Mouse (Mus musculus) midbrain, embryonic 13.5 days (tissue): ENCODE results near the gene Snph. TPM values are rescaled to one million over a fixed set of nuclear protein-coding genes. Genes with fewer than 3 reads are reported as not detected.
A peak's percentile ranks its signal among the peaks of the same experiment; 100 is the strongest.
"Not testable (repeated sequence)": the region's sequence is repeated elsewhere in the genome, so short reads cannot be mapped to it uniquely, and the experiment has no call there.

Experiments
- ATAC-seq: fragments of 200-750 bp; cut with Nextera tagmentation; 2 replicates; pipeline ENCODE4 v1.8.0; 2017; ENCODE audit warnings: mild to moderate bottlenecking, moderate TSS enrichment, moderate library complexity
- H3K27ac ChIP-seq: fragments of 300-500 bp; sonication (generic); 2 replicates; pipeline ENCODE4 v1.5.1; 2015; ENCODE audit warnings: inconsistent platforms, mild to moderate bottlenecking, moderate library complexity
- H3K27me3 ChIP-seq: fragments of 300-500 bp; sonication (generic); 2 replicates; pipeline ENCODE4 v1.6.1; 2015; ENCODE audit warnings: mild to moderate bottlenecking, inconsistent platforms
- H3K36me3 ChIP-seq: fragments of 300-500 bp; sonication (generic); 2 replicates; pipeline ENCODE4 v1.6.1; 2015; ENCODE audit warnings: mild to moderate bottlenecking, inconsistent platforms
- H3K4me1 ChIP-seq: fragments of 300-500 bp; sonication (generic); replicated peaks from 2 replicates; pipeline ENCODE4 v1.6.1; 2015; ENCODE audit warnings: inconsistent platforms
- H3K4me2 ChIP-seq: fragments of 300-500 bp; sonication (generic); replicated peaks from 2 replicates; pipeline ENCODE4 v1.6.1; 2015; ENCODE audit warnings: moderate library complexity, mild to moderate bottlenecking, inconsistent platforms
- H3K4me3 ChIP-seq: fragments of 300-500 bp; sonication (generic); replicated peaks from 2 replicates; pipeline ENCODE4 v1.5.1; 2015; ENCODE audit warnings: mild to moderate bottlenecking, inconsistent platforms
- H3K9ac ChIP-seq: fragments of 300-500 bp; sonication (generic); replicated peaks from 2 replicates; pipeline ENCODE4 v1.6.1; 2015; ENCODE audit warnings: mild to moderate bottlenecking, inconsistent platforms
- H3K9me3 ChIP-seq: fragments of 300-500 bp; sonication (generic); 2 replicates; pipeline ENCODE4 v1.6.1; 2016; ENCODE audit warnings: mild to moderate bottlenecking, inconsistent platforms
- WGBS: fragments of 180-500 bp; shearing (Covaris S2); methylation state at CpG from one replicate; pipeline ENCODE4 v1.1.7; 2015; 5-methylcytosine and 5-hydroxymethylcytosine counted together
- polyA plus RNA-seq: library from polyadenylated mRNA; unstranded; fragments of >200 nt; fragmentation: Nextera tagmentation; extraction: Ambion mirVana; gene quantifications from 2 replicates; pipeline ENCODE4 v1.2.1, GENCODE M21; 2015

Snph gene
- polyA plus RNA-seq, 1 experiment from 2014 or later: 12.6 TPM

DNA sequence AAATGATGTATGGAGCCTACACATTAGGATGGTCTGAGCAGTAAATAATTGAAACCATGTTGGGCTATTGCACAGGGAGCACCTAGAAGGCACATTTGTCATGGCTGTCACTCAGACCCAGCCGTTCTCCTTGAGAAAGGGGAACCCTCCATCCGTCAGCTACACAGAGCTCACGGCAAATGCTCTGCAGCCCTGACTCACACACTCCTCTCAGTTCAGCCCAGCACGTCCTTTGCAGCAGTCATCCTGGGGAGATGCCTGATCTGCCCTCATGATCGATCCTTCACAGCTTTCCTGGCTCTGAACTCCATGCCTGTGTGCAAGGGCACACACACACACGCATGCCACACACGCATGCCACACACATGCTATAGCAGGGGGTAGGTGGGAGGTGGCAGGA, 3.1 kb downstream of the Snph start:
- Histone ChIP-seq H3K9me3 (no peaks in the 10 kb centered on the region), H3K36me3 (no peaks in the 10 kb centered on the region; the same call in 1 of the 2 replicates), H3K9ac (no peak overlapping the region), H3K4me3 (no peak overlapping the region), H3K4me1 (peaks cover 21% of the 10 kb centered on the region), H3K27ac (no peak overlapping the region), H3K27me3 (peaks cover 13% of the 10 kb centered on the region; the same call in 1 of the 2 replicates), H3K4me2 (no peak overlapping the region)
- no peak for ATAC-seq
- 73% methylated on average over 7 of the region's 7 CpGs for WGBS

GRCm38 (mm10) chr2:151628011-151628410, 4.4 kb downstream of the Snph start:
- Histone ChIP-seq H3K4me2 (no peak overlapping the region), H3K9me3 (no peaks in the 10 kb centered on the region), H3K27ac (no peak overlapping the region), H3K4me3 (no peak overlapping the region), H3K27me3 (peaks cover 9% of the 10 kb centered on the region; the same call in 1 of the 2 replicates), H3K4me1 (peaks cover 20% of the 10 kb centered on the region), H3K36me3 (no peaks in the 10 kb centered on the region; the same call in 1 of the 2 replicates), H3K9ac (no peak overlapping the region)
- ATAC-seq: no peak
- 89% methylated on average over 3 of the region's 3 CpGs for whole genome bisulfite sequencing

- Histone ChIP-seq H3K9me3 (no peaks in the 10 kb centered on the region), H3K9ac (no peak overlapping the region), H3K27ac (no peak overlapping the region), H3K36me3 (no peaks in the 10 kb centered on the region; the same call in 1 of the 2 replicates), H3K27me3 (peaks cover 9% of the 10 kb centered on the region; the same call in 1 of the 2 replicates), H3K4me1 (peaks cover 11% of the 10 kb centered on the region), H3K4me2 (no peak overlapping the region), H3K4me3 (no peak overlapping the region)
- ATAC-seq: no peak
- WGBS: 87% methylated on average over 7 of the region's 7 CpGs
These were observed 6.1 kb downstream of the Snph start for GRCm38 (mm10) chr2:151626296-151626695.

DNA sequence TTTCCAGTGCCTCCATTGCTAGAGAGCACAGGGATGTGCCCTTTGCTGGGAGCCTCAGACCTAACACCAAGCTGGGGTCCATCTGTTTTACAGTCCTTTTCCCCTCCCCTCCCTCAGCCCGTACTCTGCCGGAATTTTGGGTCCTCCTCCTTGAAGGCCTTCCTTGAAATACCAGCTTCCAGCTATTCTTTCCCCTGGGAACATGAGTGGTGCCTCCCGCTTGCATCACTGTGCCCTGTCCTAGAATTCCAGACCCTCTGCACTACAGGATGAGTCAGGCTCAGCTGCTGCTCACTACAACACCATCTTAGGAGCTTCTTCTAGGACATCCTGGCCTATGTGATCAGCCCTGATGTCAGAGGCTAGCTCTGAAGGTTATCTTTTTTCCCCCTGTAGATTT, 8.6 kb downstream of the Snph start:
- WGBS: 77% methylated on average over 3 of the region's 3 CpGs
- Histone ChIP-seq H3K4me2 (no peak overlapping the region), H3K4me1 (no peaks in the 10 kb centered on the region; the same call in 1 of the 2 replicates), H3K9me3 (no peaks in the 10 kb centered on the region), H3K36me3 (no peaks in the 10 kb centered on the region; the same call in 1 of the 2 replicates), H3K27ac (no peak overlapping the region), H3K4me3 (no peak overlapping the region), H3K27me3 (no peaks in the 10 kb centered on the region), H3K9ac (no peak overlapping the region)
- no peak for ATAC-seq

- Histone ChIP-seq H3K27ac (no peak overlapping the region), H3K27me3 (no peaks in the 10 kb centered on the region), H3K9me3 (no peaks in the 10 kb centered on the region), H3K36me3 (no peaks in the 10 kb centered on the region), H3K4me3 (no peak overlapping the region), H3K4me1 (peaks cover 7% of the 10 kb centered on the region), H3K4me2 (no peak overlapping the region), H3K9ac (no peak overlapping the region)
- 76% methylated on average over 6 of the region's 6 CpGs for WGBS
- ATAC-seq: no peak
These were observed 15.7 kb downstream of the Snph start for GRCm38 (mm10) chr2:151616551-151617329.

DNA sequence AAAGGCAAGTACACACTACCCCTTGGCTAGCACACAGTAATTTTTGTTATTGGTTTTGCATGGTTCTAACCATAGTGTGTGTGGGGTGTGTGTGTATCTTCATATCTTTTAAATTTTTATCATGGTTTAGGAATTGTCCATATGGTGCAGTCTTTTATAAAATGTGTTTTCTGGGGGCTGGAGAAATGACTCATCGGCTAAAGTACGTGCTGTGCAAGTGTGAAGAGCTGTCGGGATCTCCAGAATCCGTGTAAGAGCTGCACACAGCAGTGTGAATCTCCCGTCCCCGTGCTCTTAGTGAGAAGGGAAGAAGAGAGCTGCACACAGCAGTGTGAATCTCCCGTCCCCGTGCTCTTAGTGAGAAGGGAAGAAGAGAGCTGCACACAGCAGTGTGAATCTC, 16.6 kb downstream of the Snph start:
- 79% methylated on average over 8 of the region's 8 CpGs for WGBS
- not testable (repeated sequence) for ATAC-seq

DNA sequence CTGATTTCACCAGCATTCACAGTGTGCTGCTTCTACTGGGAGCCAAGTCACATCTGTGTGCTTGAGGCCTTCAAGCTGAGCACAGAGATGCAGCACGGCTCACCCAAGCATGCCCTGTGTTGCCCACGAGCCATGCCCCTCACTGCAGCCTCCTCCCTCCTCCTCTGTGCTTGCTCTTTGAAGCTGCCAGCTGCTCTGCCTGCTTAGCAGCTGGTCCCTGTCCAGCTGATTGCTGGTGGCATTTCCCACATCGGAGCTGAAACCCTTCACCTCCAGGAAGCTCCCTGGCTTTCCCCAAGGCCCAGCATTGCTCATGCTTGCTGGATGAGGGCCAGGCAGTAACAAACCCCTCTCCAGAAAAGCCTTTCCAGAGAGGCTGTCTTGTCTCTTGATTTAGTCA, 22.4 kb downstream of the Snph start:
- Histone ChIP-seq H3K27me3 (no peaks in the 10 kb centered on the region), H3K9ac (no peak overlapping the region), H3K36me3 (no peaks in the 10 kb centered on the region), H3K9me3 (no peaks in the 10 kb centered on the region), H3K4me2 (no peak overlapping the region), H3K27ac (no peak overlapping the region), H3K4me1 (peaks cover 19% of the 10 kb centered on the region), H3K4me3 (no peak overlapping the region)
- 34% methylated on average over 3 of the region's 3 CpGs for WGBS
- peak; percentile 49 for ATAC-seq

More for the DNA sequence above, 16.6 kb downstream of the Snph start:
- not testable (repeated sequence) for H3K4me3 ChIP-seq, H3K27me3 ChIP-seq, H3K9me3 ChIP-seq, H3K27ac ChIP-seq, H3K4me1 ChIP-seq, H3K4me2 ChIP-seq, H3K9ac ChIP-seq, H3K36me3 ChIP-seq

DNA sequence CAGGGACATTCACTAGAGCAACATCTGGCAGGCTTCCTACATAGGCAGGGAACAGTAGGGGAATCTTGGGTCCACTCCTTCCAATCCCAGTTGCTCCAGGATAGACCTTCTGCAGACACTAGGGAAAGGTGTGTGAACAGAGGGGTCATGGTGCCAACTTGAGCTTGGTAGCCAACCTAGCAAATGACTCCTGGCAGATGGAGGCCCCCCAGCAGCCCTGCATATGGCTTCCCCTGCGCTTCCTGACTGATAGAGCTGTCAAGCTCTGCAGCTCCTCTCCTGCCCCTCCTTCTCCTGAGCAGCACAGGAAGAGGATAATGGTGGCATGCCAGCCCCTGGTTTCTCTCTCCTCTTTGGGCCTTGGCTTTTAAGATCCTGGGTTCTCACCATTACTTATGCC, 24.0 kb downstream of the Snph start:
- Histone ChIP-seq H3K4me3 (no peak overlapping the region), H3K9ac (no peak overlapping the region), H3K27me3 (no peaks in the 10 kb centered on the region), H3K27ac (no peak overlapping the region), H3K9me3 (no peaks in the 10 kb centered on the region), H3K4me2 (no peak overlapping the region), H3K4me1 (peaks cover 35% of the 10 kb centered on the region), H3K36me3 (no peaks in the 10 kb centered on the region)
- no peak for ATAC-seq
- WGBS: 68% methylated on average over 1 of the region's 1 CpGs

DNA sequence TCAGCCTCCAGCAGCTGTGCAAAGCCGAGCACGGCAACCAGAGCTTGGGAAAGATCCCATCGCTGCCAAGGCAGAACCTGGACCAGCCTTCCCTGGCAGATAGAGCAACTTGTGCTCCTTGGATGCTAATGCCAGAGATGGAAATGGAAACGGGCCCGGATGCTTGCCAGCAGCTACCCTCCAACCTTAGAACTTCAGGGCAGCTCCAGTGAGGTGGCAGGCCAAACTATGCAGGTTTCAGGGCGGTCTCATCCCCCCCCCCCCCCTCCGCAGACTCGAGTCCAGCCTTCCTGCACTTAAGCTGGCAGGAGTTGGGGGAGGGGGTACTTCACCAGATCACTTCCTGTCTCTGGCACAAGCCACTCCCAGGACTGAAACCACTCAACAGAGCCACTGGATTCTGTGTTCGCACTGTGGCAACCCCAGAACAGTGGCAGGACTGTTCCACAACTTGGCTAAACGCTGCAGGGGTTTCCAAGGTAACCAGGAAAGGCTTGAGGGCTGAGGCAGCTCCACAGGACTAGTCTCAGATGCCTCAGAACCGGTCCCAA, 26.9 kb downstream of the Snph start:
- Histone ChIP-seq H3K27ac (peak overlapping the region; percentile 55; the same call in 1 of the 2 replicates), H3K36me3 (no peaks in the 10 kb centered on the region; the same call in 1 of the 2 replicates), H3K27me3 (no peaks in the 10 kb centered on the region), H3K9me3 (no peaks in the 10 kb centered on the region), H3K4me1 (peaks cover 49% of the 10 kb centered on the region), H3K9ac (no peak overlapping the region), H3K4me2 (no peak overlapping the region; the same call in 1 of the 2 replicates), H3K4me3 (no peak overlapping the region)
- ATAC-seq: peak; percentile 46
- WGBS: 51% methylated on average over 11 of the region's 11 CpGs

- H3K4me1 ChIP-seq: peaks cover 41% of the 10 kb centered on the region
- no peaks in the 10 kb centered on the region for H3K9me3 ChIP-seq
- 4% methylated on average over 4 of the region's 4 CpGs for WGBS
- no peak overlapping the region for H3K4me3 ChIP-seq
- H3K9ac ChIP-seq: 0 out of 2 replicates have a peak overlapping the region, but pooled peaks have one; percentile 4
- peak overlapping the region; percentile 25 for H3K27ac ChIP-seq
- H3K36me3 ChIP-seq: peaks cover 7% of the 10 kb centered on the region
- ATAC-seq: peak; percentile 88
- H3K27me3 ChIP-seq: no peaks in the 10 kb centered on the region
- H3K4me2 ChIP-seq: no peak overlapping the region
These were observed 28.8 kb downstream of the Snph start for GRCm38 (mm10) chr2:151603630-151604029.

DNA sequence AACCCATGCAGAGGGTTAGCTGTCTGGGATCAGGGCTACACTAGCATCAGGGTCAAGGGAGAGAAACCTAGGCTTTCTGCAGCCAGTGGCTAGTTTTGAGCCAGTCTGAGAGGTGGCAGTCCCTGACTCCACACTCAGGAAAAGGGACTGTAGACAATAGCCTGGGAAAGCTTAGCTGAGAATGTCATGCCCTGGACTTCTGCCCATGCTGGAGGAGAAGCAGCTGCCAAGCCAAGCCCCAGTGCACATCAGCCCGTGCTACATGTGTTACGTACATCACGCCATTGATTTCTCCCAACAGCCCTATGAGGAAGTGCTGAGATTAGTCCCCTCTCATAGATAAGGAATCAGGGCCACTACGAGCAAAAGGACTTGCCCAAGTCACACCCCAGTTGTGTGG, 30.3 kb downstream of the Snph start:
- ATAC-seq: no peak
- Histone ChIP-seq H3K4me1 (peaks cover 41% of the 10 kb centered on the region), H3K4me3 (no peak overlapping the region), H3K9me3 (no peaks in the 10 kb centered on the region), H3K27me3 (no peaks in the 10 kb centered on the region), H3K27ac (no peak overlapping the region), H3K9ac (no peak overlapping the region), H3K4me2 (no peak overlapping the region), H3K36me3 (peaks cover 7% of the 10 kb centered on the region)
- 86% methylated on average over 4 of the region's 4 CpGs for WGBS

DNA sequence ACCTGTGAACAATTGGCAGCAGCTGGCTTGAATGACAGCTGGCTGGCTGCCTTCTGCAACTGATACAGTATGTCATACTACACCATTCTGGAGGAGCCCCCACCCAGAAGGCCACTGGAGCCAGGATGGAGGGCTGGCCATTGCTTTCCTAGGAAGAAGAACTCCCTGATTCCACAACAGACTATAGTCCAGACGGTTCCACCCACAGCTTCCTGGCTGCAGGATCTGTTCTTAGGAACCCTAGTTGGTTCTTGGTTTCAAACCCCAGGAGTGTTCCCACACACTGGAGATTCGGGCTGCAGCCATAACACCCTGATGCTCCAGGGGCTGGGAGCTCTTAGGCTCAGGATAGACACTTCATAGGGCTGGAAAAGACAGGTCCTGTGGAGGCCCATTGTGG, 34.3 kb downstream of the Snph start:
- no peak for ATAC-seq
- Histone ChIP-seq H3K4me3 (no peak overlapping the region), H3K36me3 (peaks cover 27% of the 10 kb centered on the region), H3K9me3 (no peaks in the 10 kb centered on the region), H3K4me1 (peaks cover 10% of the 10 kb centered on the region), H3K4me2 (no peak overlapping the region), H3K27me3 (no peaks in the 10 kb centered on the region), H3K27ac (no peak overlapping the region), H3K9ac (no peak overlapping the region)
- WGBS: 83% methylated on average over 2 of the region's 2 CpGs
